Mouse (Mus musculus): ENCODE data around the gene 2210408I21Rik.

DNA sequence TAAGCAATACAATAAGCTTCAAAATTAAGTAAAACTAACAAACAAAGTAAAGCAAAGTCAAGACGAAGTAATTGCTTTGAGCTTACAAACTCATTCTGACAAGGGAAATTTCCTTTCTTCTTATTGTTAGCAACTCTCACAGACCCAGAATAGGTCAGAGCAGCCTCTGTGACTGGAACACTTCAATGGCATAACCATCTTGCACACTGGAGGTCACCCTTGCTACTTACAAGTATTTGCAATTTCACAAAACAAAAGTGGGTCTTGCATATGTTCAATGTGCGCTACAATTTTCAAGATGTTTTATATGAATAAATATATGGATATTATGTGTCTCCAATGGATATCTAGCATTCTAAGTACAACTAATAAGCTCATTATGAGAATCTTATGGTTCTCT is 265.4 kb downstream of the 2210408I21Rik start:
- TF ChIP-seq HCFC1 (IDR thresholded peaks at IDR 0.05; ENCODE audit: borderline replicate concordance, insufficient read depth, low read length), result no peak
- TF ChIP-seq CHD2 (IDR thresholded peaks at IDR 0.05; ENCODE audit: low read depth, low read length), result no peak
- TF ChIP-seq MAFK (IDR thresholded peaks at IDR 0.05; ENCODE audit: insufficient read depth, low read depth, low read length), result no peak
